24 mouse cellular contexts compared by ENCODE assay signal in the genomic region with DNA sequence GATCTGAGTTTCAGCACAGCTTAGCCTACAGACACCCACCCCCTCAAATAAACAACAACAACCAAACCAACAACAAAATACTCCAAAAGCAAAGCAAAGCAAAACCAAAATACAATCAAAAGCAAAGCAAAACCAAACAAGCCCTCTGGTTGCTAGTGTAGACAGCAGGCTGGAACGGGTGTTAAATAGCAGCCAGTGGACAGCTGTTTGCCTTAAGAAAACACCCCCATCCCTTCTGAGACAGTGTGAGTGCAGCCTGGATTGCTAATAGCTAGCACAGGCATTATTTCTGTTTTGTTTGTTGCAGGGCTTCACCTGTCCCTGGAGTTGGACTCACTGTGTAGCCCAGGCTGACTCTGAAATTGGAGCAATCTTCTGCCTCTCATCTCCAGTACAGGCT.
"Had no signal": no experiment of that assay in that cellular context is flagged by ENCODE, and none has a peak within 500 bp of the region (broad histone marks: within the 10 kb centered on the region; RNA-seq: fewer than 3 reads in every experiment).

No protein-coding gene starts in this region.

- H3K4me3 ChIP-seq: gastrocnemius, adult 2 months; heart, embryonic 10.5 days; heart, embryonic 12.5 days; hindbrain, embryonic 13.5 days; hindbrain, embryonic 15.5 days; kidney, embryonic 15.5 days; limb, embryonic 13.5 days; limb, embryonic 15.5 days had no signal

- H3K9me3 ChIP-seq: heart, embryonic 10.5 days; heart, embryonic 12.5 days; hindbrain, embryonic 13.5 days; hindbrain, embryonic 15.5 days; kidney, embryonic 15.5 days; limb, embryonic 13.5 days; limb, embryonic 15.5 days had no signal

- H3K9ac ChIP-seq: heart, embryonic 12.5 days; hindbrain, embryonic 13.5 days; hindbrain, embryonic 15.5 days; kidney, embryonic 15.5 days; limb, embryonic 13.5 days; limb, embryonic 15.5 days had no signal

- H3K4me1 ChIP-seq: hindbrain, embryonic 13.5 days had no signal

- H3K27me3 ChIP-seq: heart, embryonic 12.5 days; hindbrain, embryonic 13.5 days; hindbrain, embryonic 15.5 days; kidney, embryonic 15.5 days; limb, embryonic 13.5 days; limb, embryonic 15.5 days had no signal

- ATAC-seq: intestine, embryonic 16.5 days had no signal

- H3K4me2 ChIP-seq: hindbrain, embryonic 13.5 days; hindbrain, embryonic 15.5 days had no signal

- H3K27ac ChIP-seq: gastrocnemius, adult 2 months; heart, embryonic 10.5 days; hindbrain, embryonic 13.5 days; hindbrain, embryonic 15.5 days; hindbrain, postnatal 0 days; kidney, embryonic 15.5 days; kidney, postnatal 0 days; limb, embryonic 13.5 days; limb, embryonic 15.5 days had no signal

- DNase-seq: gastrocnemius, adult 2 months; gastrocnemius, postnatal 10 days; gastrocnemius, postnatal 25 days; heart, adult 18-20 months; heart, postnatal 10 days; heart, postnatal 4 days; kidney, adult 11 months; kidney, adult 2 months; kidney, adult 9 months; kidney, postnatal 14 days; kidney, postnatal 36 days; layer of hippocampus, adult 9-11 months; layer of hippocampus, postnatal 36 days; left cerebral cortex, postnatal 4 days had no signal
